ENCODE assay signal across 12 mouse cellular contexts in the genomic region with DNA sequence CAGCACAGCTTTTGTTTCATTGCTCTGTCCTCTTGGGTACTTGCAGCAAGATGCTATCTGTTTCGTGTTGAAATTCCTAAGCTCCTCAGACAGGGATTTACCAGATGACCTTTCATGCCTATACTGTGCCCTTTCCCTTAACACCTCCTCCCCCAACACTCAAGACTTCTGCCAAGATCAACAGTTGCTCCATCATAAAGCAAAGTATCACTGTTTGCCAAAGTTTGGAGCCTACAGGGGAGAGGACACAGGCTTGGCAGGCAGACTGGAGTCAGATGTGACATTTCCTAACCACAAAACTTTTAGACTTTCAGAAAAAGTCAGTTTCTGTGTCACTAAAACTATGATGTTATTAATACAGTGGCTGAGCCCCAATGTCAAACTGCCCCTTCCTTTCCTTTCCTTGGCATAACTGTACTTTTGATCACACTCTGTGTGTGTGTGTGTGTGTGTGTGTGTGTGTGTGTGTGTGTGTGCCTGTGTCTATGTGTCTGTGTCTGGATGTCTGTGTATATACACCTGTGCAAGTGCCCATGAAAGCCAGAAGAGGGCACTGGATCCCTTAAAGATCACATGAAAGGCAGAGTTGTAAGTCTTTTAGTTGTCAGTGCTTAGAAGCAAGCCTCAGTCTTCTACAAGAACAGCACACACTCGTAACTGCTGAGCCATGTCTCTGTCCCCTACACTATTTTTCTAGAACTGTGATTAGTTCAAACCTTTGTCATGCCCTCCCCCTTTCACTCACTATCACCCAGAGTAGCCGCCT.
DNase-seq lines count a peak whose midpoint lies in the region; ATAC-seq and TF ChIP-seq lines count a peak whose summit lies in the region.
"Had no signal": no experiment of that assay in that cellular context is flagged by ENCODE, and none has a peak within 500 bp of the region (broad histone marks: within the 10 kb centered on the region; RNA-seq: fewer than 3 reads in every experiment).

No protein-coding gene starts in this region.

- TF ChIP-seq CTCF in lung, adult 2 months (IDR thresholded peaks at IDR 0.05; ENCODE audit: insufficient read depth, low read length): no peak

- no peak for TF ChIP-seq POLR2A in lung, adult 2 months (IDR thresholded peaks at IDR 0.05; ENCODE audit: borderline replicate concordance, extremely low read depth, low read depth, low read length)

- H3K9ac ChIP-seq in heart, embryonic 11.5 days (ENCODE audit: low read depth, low read length): no peak overlapping the region
- H3K9ac ChIP-seq in heart, embryonic 12.5 days: no peak overlapping the region
- H3K9ac ChIP-seq: embryonic facial prominence, embryonic 15.5 days; neural tube, embryonic 15.5 days had no signal

- H3K27me3 ChIP-seq in heart, embryonic 11.5 days (ENCODE audit: control insufficient read depth, insufficient read depth, low read length): no peaks in the 10 kb centered on the region
- H3K27me3 ChIP-seq in heart, embryonic 12.5 days (replicated peaks): no peaks in the 10 kb centered on the region
- H3K27me3 ChIP-seq: embryonic facial prominence, embryonic 15.5 days; neural tube, embryonic 15.5 days had no signal

- 53% methylated on average over 3 of the region's 3 CpGs for WGBS in heart, embryonic 11.5 days (ENCODE audit: insufficient replicate concordance)
- WGBS in heart, embryonic 12.5 days: 58% methylated on average over 3 of the region's 3 CpGs
- 72% methylated on average over 3 of the region's 3 CpGs for WGBS in lung, adult 2 months

- H3K4me2 ChIP-seq in heart, embryonic 11.5 days: no peak overlapping the region
- no peak overlapping the region for H3K4me2 ChIP-seq in heart, embryonic 12.5 days
- H3K4me2 ChIP-seq: embryonic facial prominence, embryonic 15.5 days; neural tube, embryonic 15.5 days had no signal

- H3K9me3 ChIP-seq in heart, embryonic 11.5 days (replicated peaks; ENCODE audit: control insufficient read depth, low read length): no peaks in the 10 kb centered on the region
- no peaks in the 10 kb centered on the region for H3K9me3 ChIP-seq in heart, embryonic 12.5 days (replicated peaks)
- H3K9me3 ChIP-seq: embryonic facial prominence, embryonic 15.5 days; midbrain, embryonic 10.5 days; neural tube, embryonic 15.5 days had no signal

- H3K4me3 ChIP-seq in heart, embryonic 11.5 days (ENCODE audit: low read depth, low read length): no peak overlapping the region
- H3K4me3 ChIP-seq in heart, embryonic 12.5 days: no peak overlapping the region
- H3K4me3 ChIP-seq in lung, adult 2 months (replicated peaks; ENCODE audit: extremely low read depth, low read depth, low read length): no peak overlapping the region
- H3K4me3 ChIP-seq: embryonic facial prominence, embryonic 15.5 days; midbrain, embryonic 10.5 days; neural tube, embryonic 15.5 days had no signal

- H3K4me1 ChIP-seq in heart, embryonic 11.5 days (ENCODE audit: control insufficient read depth, insufficient read depth, low read length): peaks cover 19% of the 10 kb centered on the region
- H3K4me1 ChIP-seq in heart, embryonic 12.5 days (replicated peaks): peaks cover 47% of the 10 kb centered on the region
- peaks cover 3% of the 10 kb centered on the region for H3K4me1 ChIP-seq in lung, adult 2 months (ENCODE audit: control insufficient read depth, insufficient read depth, low read length)

- H3K36me3 ChIP-seq in heart, embryonic 11.5 days (ENCODE audit: control insufficient read depth, insufficient read depth, low read length): no peaks in the 10 kb centered on the region
- no peaks in the 10 kb centered on the region for H3K36me3 ChIP-seq in heart, embryonic 12.5 days
- H3K36me3 ChIP-seq: embryonic facial prominence, embryonic 15.5 days; midbrain, embryonic 10.5 days; neural tube, embryonic 15.5 days had no signal

- no peak overlapping the region for H3K27ac ChIP-seq in heart, embryonic 11.5 days (ENCODE audit: low read depth, low read length)
- H3K27ac ChIP-seq in heart, embryonic 12.5 days (ENCODE audit: poor library complexity, severe bottlenecking): no peak overlapping the region
- H3K27ac ChIP-seq: embryonic facial prominence, embryonic 15.5 days; midbrain, embryonic 10.5 days; neural tube, embryonic 15.5 days had no signal

- peak; percentile 44 for DNase-seq in ES-CJ7 (ENCODE audit: low read depth, low spot score)
- peak; percentile 65 for DNase-seq in adrenal gland, postnatal 10 days
- DNase-seq in lung, adult 2 months: peak; percentile 26
- no peak for DNase-seq in ovary, postnatal 10 days (ENCODE audit: low spot score)
- DNase-seq in neural tube, embryonic 10.5 days (ENCODE audit: extremely low spot score, low spot score): no peak
- DNase-seq in urinary bladder, adult 18-20 months (ENCODE audit: low spot score in 2 of 2): no peak
- DNase-seq: gastrocnemius, postnatal 36 days had no signal

- 0 out of 2 replicates have a peak, but pooled peaks have one; percentile 42 for ATAC-seq in heart, embryonic 11.5 days (replicated peaks; ENCODE audit: insufficient number of reproducible peaks, low FRiP score, low TSS enrichment)
- no peak for ATAC-seq in heart, embryonic 12.5 days (ENCODE audit: insufficient number of reproducible peaks, low FRiP score)

Comparison
In these comparisons a context has a peak if more than half of its experiments do, and no peak if none do; other contexts are left out.
1. DNase-seq: peak in ES-CJ7 (single experiment), adrenal gland, postnatal 10 days (single experiment) and lung, adult 2 months (single experiment); none in ovary, postnatal 10 days (single experiment), neural tube, embryonic 10.5 days (single experiment) and urinary bladder, adult 18-20 months (0 of 2).